Mouse (Mus musculus): Measurements from ENCODE around the gene Ppp1r21.

The Ppp1r21 gene

GRCm38 (mm10) chr17:88529519-88530235 is at the start of gene Ppp1r21:
Gene Ppp1r21, plus strand, starts transcription at chr17:88530118.
- DNase-seq (ENCODE audit: low spot score) = peak; percentile 94

- no peak for DNase-seq (ENCODE audit: low spot score)
Measured at GRCm38 (mm10) chr17:88480369-88480768, 49.5 kb upstream of the Ppp1r21 start.

- no peak for DNase-seq (ENCODE audit: low spot score)
Measured at GRCm38 (mm10) chr17:88481062-88481461, 48.9 kb upstream of the Ppp1r21 start.

GRCm38 (mm10) chr17:88481587-88481986 is 48.3 kb upstream of the Ppp1r21 start:
- DNase-seq (ENCODE audit: low spot score) = no peak

GRCm38 (mm10) chr17:88484539-88484938 is 45.4 kb upstream of the Ppp1r21 start:
- DNase-seq (ENCODE audit: low spot score) = no peak

- no peak for DNase-seq (ENCODE audit: low spot score)
Measured at GRCm38 (mm10) chr17:88484951-88485350, 45.0 kb upstream of the Ppp1r21 start.

- no peak for DNase-seq (ENCODE audit: low spot score)
Measured at GRCm38 (mm10) chr17:88490546-88490945, 39.4 kb upstream of the Ppp1r21 start.

- no peak for DNase-seq (ENCODE audit: low spot score)
Measured at GRCm38 (mm10) chr17:88491366-88492106, 38.4 kb upstream of the Ppp1r21 start.

- no peak for DNase-seq (ENCODE audit: low spot score)
Measured at GRCm38 (mm10) chr17:88492107-88492460, 37.8 kb upstream of the Ppp1r21 start.

- DNase-seq (ENCODE audit: low spot score) = no peak
Measured at GRCm38 (mm10) chr17:88493551-88493950, 36.4 kb upstream of the Ppp1r21 start.

- DNase-seq (ENCODE audit: low spot score) = no peak
Measured at GRCm38 (mm10) chr17:88494121-88494771, 35.7 kb upstream of the Ppp1r21 start.

- DNase-seq (ENCODE audit: low spot score) = no peak
Measured at GRCm38 (mm10) chr17:88494772-88495132, 35.2 kb upstream of the Ppp1r21 start.

GRCm38 (mm10) chr17:88498090-88498682 is 31.7 kb upstream of the Ppp1r21 start:
- DNase-seq (ENCODE audit: low spot score) = no peak

- no peak for DNase-seq (ENCODE audit: low spot score)
Measured at GRCm38 (mm10) chr17:88504056-88504455, 25.9 kb upstream of the Ppp1r21 start.

GRCm38 (mm10) chr17:88505275-88505723 is 24.6 kb upstream of the Ppp1r21 start:
- peak; percentile 41 for DNase-seq (ENCODE audit: low spot score)

GRCm38 (mm10) chr17:88505941-88506340 is 24.0 kb upstream of the Ppp1r21 start:
- no peak for DNase-seq (ENCODE audit: low spot score)

- no peak for DNase-seq (ENCODE audit: low spot score)
Measured at GRCm38 (mm10) chr17:88507376-88507775, 22.5 kb upstream of the Ppp1r21 start.

GRCm38 (mm10) chr17:88508846-88509508 is 20.9 kb upstream of the Ppp1r21 start:
- DNase-seq (ENCODE audit: low spot score) = peak; percentile 49

GRCm38 (mm10) chr17:88509999-88510398 is 19.9 kb upstream of the Ppp1r21 start:
- DNase-seq (ENCODE audit: low spot score) = no peak

GRCm38 (mm10) chr17:88511095-88511551 is 18.8 kb upstream of the Ppp1r21 start:
- DNase-seq (ENCODE audit: low spot score) = peak; percentile 17

GRCm38 (mm10) chr17:88516477-88516876 is 13.4 kb upstream of the Ppp1r21 start:
- no peak for DNase-seq (ENCODE audit: low spot score)

GRCm38 (mm10) chr17:88527781-88528180 is 2.1 kb upstream of the Ppp1r21 start:
- DNase-seq (ENCODE audit: low spot score) = no peak
